Mouse (Mus musculus): ENCODE measurements around the gene Tmub2. TPM values are rescaled to one million over a fixed set of nuclear protein-coding genes. Genes with fewer than 3 reads are reported as not detected.

The Tmub2 gene
- polyA plus RNA-seq, 1 experiment from 2014 or later, result 30.3 TPM

- H3K4me1 ChIP-seq (replicated peaks; ENCODE audit: control insufficient read depth, insufficient read depth), result peaks cover 3% of the 10 kb centered on the region; the same call in 1 of the 2 replicates
- WGBS, result 25% methylated on average over 14 of the region's 14 CpGs
- H3K9ac ChIP-seq (ENCODE audit: low read length), result peak overlapping the region; percentile 53
- peak overlapping the region; percentile 69 for H3K4me2 ChIP-seq (replicated peaks; ENCODE audit: low read depth)
- peak overlapping the region; percentile 74 for H3K27ac ChIP-seq (replicated peaks)
- DNase-seq (ENCODE audit: low spot score) (no peak), ATAC-seq (ENCODE audit: low FRiP score, low TSS enrichment) (no peak)
- no peaks in the 10 kb centered on the region for H3K36me3 ChIP-seq (ENCODE audit: control insufficient read depth, insufficient read depth, low read length)
- peak overlapping the region; percentile 29 for H3K4me3 ChIP-seq (ENCODE audit: low read depth, low read length)
- TF ChIP-seq CTCF (IDR thresholded peaks at IDR 0.05; ENCODE audit: low read depth) (no peak), EP300 (optimal IDR thresholded peaks at IDR 0.05) (no peak)
- no peaks in the 10 kb centered on the region for H3K27me3 ChIP-seq (ENCODE audit: control insufficient read depth, insufficient read depth, low read length)
- no peaks in the 10 kb centered on the region for H3K9me3 ChIP-seq (ENCODE audit: control insufficient read depth, low read length)
Measured at GRCm38 (mm10) chr11:102245581-102246272, 39.0 kb upstream of the Tmub2 start.

DNA sequence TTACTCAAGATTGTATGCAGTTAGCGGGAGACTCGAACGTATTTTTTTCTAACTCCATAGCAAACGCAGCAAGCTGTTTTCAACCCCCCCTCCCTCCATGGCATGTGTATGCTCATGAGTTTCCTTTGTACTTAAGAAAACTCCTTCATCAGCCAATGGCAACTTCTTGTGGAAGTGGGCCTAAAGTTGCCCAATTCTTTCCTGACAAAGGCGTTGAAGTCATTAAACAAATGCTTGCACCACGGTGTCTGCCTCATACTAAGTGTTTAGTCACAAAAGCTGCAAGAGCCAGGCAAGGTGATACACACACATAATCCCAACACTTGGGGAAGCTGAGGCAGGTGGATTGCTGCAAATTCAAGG is 38.5 kb upstream of the Tmub2 start:
- Histone ChIP-seq H3K9me3 (ENCODE audit: control insufficient read depth, low read length) (no peaks in the 10 kb centered on the region), H3K36me3 (ENCODE audit: control insufficient read depth, insufficient read depth, low read length) (no peaks in the 10 kb centered on the region), H3K9ac (ENCODE audit: low read length) (no peak overlapping the region), H3K4me3 (ENCODE audit: low read depth, low read length) (no peak overlapping the region), H3K4me2 (replicated peaks; ENCODE audit: low read depth) (peak overlapping the region; percentile 69; the same call in 1 of the 2 replicates), H3K27ac (replicated peaks) (peak overlapping the region; percentile 74; the same call in 1 of the 2 replicates), H3K27me3 (ENCODE audit: control insufficient read depth, insufficient read depth, low read length) (no peaks in the 10 kb centered on the region), H3K4me1 (replicated peaks; ENCODE audit: control insufficient read depth, insufficient read depth) (peaks cover 3% of the 10 kb centered on the region; the same call in 1 of the 2 replicates)
- TF ChIP-seq EP300 (optimal IDR thresholded peaks at IDR 0.05) (no peak), CTCF (IDR thresholded peaks at IDR 0.05; ENCODE audit: low read depth) (no peak)
- DNase-seq (ENCODE audit: low spot score), result no peak
- ATAC-seq (ENCODE audit: low FRiP score, low TSS enrichment), result no peak
- 52% methylated on average over 6 of the region's 6 CpGs for WGBS

DNA sequence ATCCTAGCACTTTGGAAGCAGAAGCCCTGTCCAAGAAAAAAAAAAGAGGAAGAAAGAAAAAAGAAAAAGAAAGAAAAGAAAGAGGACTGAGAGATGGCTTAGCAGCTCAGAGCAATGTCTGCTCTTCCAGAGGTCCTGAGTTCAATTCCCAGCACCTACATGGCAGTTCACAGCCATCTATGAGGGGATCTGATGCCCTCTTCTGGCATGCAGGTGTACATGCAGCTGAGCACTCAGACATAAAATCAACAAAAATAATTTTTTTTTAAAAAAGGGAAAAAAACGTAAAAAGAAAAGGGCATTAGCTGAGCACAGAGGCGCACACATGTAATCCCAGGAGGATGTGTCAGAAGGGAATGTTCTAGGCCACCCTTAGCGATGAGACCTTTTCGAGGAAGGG is 37.9 kb upstream of the Tmub2 start:
- no peaks in the 10 kb centered on the region for H3K9me3 ChIP-seq (ENCODE audit: control insufficient read depth, low read length)
- whole genome bisulfite sequencing, result 80% methylated on average over 4 of the region's 4 CpGs
- H3K9ac ChIP-seq (ENCODE audit: low read length), result no peak overlapping the region
- no peak overlapping the region for H3K4me2 ChIP-seq (replicated peaks; ENCODE audit: low read depth)
- H3K4me3 ChIP-seq (ENCODE audit: low read depth, low read length), result no peak overlapping the region
- peaks cover 3% of the 10 kb centered on the region; the same call in 1 of the 2 replicates for H3K4me1 ChIP-seq (replicated peaks; ENCODE audit: control insufficient read depth, insufficient read depth)
- TF ChIP-seq CTCF (IDR thresholded peaks at IDR 0.05; ENCODE audit: low read depth), result peak; percentile 49
- no peak for TF ChIP-seq EP300 (optimal IDR thresholded peaks at IDR 0.05)
- no peak for ATAC-seq (ENCODE audit: low FRiP score, low TSS enrichment)
- no peak overlapping the region for H3K27ac ChIP-seq (replicated peaks)
- DNase-seq (ENCODE audit: low spot score), result no peak
- no peaks in the 10 kb centered on the region for H3K27me3 ChIP-seq (ENCODE audit: control insufficient read depth, insufficient read depth, low read length)
- no peaks in the 10 kb centered on the region for H3K36me3 ChIP-seq (ENCODE audit: control insufficient read depth, insufficient read depth, low read length)

DNA sequence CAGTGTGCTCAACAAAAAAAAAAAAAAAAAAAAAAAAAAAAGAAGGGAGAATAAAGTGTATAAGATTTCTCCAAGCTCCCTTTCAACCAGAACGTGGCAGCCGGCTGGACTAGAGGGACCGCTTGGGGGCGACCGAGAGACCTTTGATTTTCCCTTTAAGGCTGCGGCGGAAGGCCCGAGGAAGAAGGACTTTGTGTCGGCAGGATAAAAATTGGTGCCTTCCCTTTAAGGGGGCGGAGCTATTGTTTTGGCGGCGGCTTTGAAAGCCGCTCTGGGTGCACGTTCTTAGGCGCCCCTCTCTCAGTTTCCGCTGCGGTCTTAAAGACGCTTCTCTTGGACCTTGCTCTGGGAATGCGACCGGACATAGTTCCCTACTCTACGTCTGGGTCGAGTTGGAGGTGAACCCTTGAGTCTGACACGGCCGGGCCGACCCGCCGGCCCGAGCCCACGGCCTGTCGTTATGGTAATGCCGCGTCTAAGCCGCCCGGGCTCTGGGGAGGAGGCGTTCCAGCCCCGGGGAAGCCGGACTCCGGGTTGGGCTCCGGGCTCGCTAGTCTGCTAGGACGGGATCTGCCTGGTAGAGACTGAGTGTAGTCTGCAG is 36.0 kb upstream of the Tmub2 start, which contains the start of gene BC030867:
TSS of gene BC030867 (plus strand) at position 253 of the 601 bp plus-strand sequence.
- H3K4me2 ChIP-seq (replicated peaks; ENCODE audit: low read depth), result peak within 1 kb of the TSS; percentile 96
- H3K4me1 ChIP-seq (replicated peaks; ENCODE audit: control insufficient read depth, insufficient read depth), result peaks cover 3% of the 10 kb centered on the region; the same call in 1 of the 2 replicates
- DNase-seq (ENCODE audit: low spot score), result peak; percentile 94
- no peak for TF ChIP-seq EP300 (optimal IDR thresholded peaks at IDR 0.05)
- peak; percentile 85 for TF ChIP-seq CTCF (IDR thresholded peaks at IDR 0.05; ENCODE audit: low read depth)
- H3K27ac ChIP-seq (replicated peaks), result no peak within 1 kb of the TSS
- no peaks in the 10 kb centered on the region for H3K9me3 ChIP-seq (ENCODE audit: control insufficient read depth, low read length)
- ATAC-seq (ENCODE audit: low FRiP score, low TSS enrichment), result peak; percentile 62
- H3K36me3 ChIP-seq (ENCODE audit: control insufficient read depth, insufficient read depth, low read length), result no peaks in the 10 kb centered on the region
- under 1% methylated on average over 41 of the region's 41 CpGs for whole genome bisulfite sequencing
- no peaks in the 10 kb centered on the region for H3K27me3 ChIP-seq (ENCODE audit: control insufficient read depth, insufficient read depth, low read length)
- H3K4me3 ChIP-seq (ENCODE audit: low read depth, low read length), result peak within 1 kb of the TSS; percentile 62
- peak within 1 kb of the TSS; percentile 57 for H3K9ac ChIP-seq (ENCODE audit: low read length)

DNA sequence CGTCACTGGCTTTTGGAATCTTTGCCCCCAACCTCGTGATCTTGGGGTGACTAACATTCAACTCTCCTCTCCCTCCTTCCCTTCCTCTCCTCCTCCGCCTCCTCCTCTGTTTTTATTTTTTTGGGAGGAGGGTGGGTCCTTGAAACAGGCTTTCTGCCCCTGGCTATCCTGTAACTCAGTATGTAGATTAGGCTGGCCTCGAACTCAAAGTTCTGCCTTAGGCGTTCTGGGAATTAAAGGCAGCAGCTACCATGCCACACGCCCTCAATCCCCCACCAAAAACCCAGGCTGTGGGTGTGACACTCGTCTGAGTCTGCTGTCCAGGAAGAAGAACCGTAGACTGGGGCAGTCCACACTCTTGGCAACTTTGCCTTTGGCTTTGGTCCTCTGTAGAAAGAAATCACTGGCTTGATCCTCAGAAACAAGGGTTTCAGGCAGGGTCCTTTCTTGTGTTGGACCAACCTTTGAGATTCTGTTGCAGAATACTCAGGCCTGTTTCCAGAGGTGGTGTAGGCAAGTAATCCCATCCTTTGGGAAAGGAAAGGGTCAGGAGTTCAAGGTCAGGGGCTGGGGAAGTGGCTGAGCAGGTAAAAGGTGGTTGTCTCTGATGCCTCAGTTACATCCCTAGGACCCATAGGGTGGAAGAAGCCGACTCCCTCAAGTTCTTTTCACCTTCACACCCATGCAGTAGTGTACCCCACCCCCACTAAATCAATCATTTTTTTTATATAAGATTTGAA is 35.2 kb upstream of the Tmub2 start:
- 10% methylated on average over 9 of the region's 9 CpGs for WGBS
- no peaks in the 10 kb centered on the region for H3K36me3 ChIP-seq (ENCODE audit: control insufficient read depth, insufficient read depth, low read length)
- DNase-seq (ENCODE audit: low spot score) (no peak), ATAC-seq (ENCODE audit: low FRiP score, low TSS enrichment) (no peak)
- TF ChIP-seq EP300 (optimal IDR thresholded peaks at IDR 0.05) (no peak), CTCF (IDR thresholded peaks at IDR 0.05; ENCODE audit: low read depth) (no peak)
- no peak overlapping the region for H3K27ac ChIP-seq (replicated peaks)
- peaks cover 3% of the 10 kb centered on the region; the same call in 1 of the 2 replicates for H3K4me1 ChIP-seq (replicated peaks; ENCODE audit: control insufficient read depth, insufficient read depth)
- no peaks in the 10 kb centered on the region for H3K9me3 ChIP-seq (ENCODE audit: control insufficient read depth, low read length)
- peak overlapping the region; percentile 62 for H3K4me3 ChIP-seq (ENCODE audit: low read depth, low read length)
- peak overlapping the region; percentile 57 for H3K9ac ChIP-seq (ENCODE audit: low read length)
- no peaks in the 10 kb centered on the region for H3K27me3 ChIP-seq (ENCODE audit: control insufficient read depth, insufficient read depth, low read length)
- H3K4me2 ChIP-seq (replicated peaks; ENCODE audit: low read depth), result peak overlapping the region; percentile 96

All from stomach, postnatal 0 days (tissue).